Mouse (Mus musculus): ENCODE data around the gene Uhmk1.

Gene Uhmk1

DNA sequence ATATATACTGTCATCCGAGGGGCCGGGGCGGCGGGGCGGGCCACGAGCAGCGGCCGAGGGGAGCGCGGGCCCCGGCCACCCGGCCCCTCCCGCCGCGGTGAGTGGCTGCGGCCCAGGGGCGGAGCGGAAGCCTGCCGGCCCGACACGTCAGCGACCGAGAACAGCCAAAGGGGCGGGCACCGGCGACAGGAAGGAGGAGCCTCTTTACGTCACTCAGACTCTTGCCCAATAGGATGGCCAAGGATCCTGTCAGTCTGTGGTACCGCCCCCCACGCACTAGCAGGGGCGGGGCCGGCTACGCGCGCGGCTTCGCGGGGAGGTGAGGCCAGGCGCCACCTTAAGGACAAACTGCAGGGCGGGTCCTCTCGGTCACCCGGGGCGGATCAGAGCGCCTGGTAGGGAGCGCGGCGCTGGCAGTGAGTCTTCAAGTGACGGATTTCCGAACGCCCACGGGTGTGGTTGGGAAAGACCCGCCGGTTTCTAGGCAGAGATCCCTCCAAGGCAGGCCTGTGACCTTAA, 40.3 kb downstream of the Uhmk1 start, which contains the start of gene Uap1:
Gene Uap1 (minus strand): TSS at position 144 of the 519 bp plus-strand sequence.
- DNase-seq (ENCODE audit: low spot score), result peak; percentile 97

DNA sequence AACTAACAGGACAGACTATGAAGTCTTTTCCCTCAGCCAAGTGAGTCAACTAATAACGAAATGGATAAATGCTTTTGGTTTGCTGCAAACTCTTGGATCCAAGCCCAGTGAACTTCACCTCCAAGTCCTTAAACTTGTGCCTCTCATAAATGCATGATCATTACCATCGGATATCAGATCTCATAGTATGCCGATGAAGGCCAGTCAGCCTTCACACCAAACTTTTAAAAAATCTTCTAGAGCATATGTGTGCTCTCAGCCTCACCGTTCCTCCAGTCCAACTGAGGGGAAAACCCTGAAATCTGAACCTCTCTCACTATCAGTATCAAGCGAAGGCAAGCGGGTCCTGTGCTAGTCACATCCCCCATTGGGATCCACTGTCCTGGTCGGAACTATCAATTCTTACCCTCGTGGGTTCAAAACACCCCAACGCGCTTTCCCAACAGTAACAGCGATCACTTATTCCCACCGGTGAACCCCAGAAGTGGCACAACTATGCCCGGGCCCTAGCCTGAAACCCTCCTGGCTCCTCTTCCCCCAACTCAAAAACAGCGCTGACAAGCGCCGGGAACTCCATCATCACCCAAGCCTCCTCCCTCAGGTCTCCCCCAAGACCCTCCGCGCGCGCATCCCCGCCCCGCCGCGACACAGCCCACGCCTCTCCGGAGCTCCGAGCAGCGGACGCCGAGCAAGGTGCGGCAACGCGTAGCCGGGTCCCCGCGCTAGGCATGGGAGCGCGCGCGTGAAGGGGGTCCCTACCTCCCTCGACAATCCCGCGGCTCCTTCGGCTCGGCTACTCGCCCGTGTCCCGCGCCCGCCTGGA, 41.0 kb downstream of the Uhmk1 start:
- no peak for DNase-seq (ENCODE audit: low spot score)

DNA sequence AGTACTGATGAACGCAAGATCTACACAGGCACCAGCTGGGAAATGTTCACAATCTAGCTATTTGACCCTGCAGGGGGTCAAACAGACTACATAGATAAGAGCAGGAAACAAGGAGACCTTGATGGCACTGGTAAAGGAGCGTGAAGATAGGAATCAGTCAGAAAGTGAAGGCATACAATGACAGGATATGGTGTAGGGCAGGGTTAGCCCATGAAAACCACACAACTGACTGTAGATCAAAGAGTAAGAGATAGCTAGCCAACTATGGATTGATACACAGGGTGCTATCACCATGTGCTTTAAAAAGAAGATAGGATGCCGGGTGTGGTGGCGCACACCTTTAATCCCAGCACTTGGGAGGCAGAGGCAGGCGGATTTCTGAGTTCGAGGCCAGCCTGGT, 47.4 kb downstream of the Uhmk1 start:
- DNase-seq (ENCODE audit: low spot score), result no peak

GRCm38 (mm10) chr1:170164913-170165312, 50.3 kb downstream of the Uhmk1 start:
- no peak for DNase-seq (ENCODE audit: low spot score)

DNA sequence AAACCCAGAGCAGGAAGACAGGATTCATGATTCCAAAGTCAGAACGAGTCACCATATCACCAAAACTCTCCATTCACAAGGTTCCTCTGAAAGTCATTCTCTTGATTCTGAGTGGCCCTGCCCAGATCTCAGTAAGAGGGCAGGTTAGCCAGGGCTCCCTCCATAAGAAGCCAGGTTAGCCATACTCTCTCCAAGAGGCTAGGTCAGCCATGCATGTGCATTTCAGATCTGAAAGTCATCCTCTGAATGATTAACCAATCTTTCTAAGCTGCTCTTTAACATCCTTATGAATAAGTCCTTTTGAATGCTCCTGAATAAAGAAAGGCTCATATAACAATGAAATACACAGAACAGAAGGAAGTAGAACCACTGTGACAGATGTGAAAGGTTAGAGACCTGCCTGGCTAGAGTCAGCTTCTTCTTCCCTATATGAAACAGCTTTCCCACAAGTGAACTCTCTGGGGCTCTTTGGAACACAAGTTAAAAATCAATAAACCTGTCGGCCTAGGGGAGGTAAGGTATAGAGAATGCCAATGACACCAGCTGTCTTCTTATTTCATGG, 51.1 kb downstream of the Uhmk1 start:
- no peak for DNase-seq (ENCODE audit: low spot score)

DNA sequence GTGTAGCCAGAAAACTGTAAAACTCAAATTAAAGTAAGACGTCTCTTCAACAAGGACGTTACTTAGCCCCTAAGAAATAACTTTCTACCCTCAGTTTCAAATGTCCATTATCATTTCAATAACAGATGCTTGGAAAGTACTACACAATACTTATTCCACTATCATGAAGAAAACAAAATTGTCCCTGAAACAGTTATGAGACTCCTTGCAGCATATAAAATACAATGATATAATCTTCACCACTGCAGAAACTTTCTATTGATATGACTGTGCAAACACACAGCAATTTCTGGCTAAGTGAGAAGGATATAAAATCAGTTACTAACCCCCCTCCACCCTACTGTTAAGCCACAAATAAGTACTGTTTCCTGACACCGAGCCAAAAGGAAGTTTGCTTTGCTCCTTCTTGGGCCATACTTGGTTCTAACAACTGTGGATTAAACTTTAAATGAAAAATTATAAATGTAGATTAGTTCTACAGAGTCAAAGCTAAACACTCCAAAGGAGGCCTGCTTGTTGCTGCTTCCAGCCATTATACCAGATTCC, 51.7 kb downstream of the Uhmk1 start:
- no peak for DNase-seq (ENCODE audit: low spot score)

- no peak for DNase-seq (ENCODE audit: low spot score)
Observed at GRCm38 (mm10) chr1:170161852-170162251, 53.3 kb downstream of the Uhmk1 start.

DNA sequence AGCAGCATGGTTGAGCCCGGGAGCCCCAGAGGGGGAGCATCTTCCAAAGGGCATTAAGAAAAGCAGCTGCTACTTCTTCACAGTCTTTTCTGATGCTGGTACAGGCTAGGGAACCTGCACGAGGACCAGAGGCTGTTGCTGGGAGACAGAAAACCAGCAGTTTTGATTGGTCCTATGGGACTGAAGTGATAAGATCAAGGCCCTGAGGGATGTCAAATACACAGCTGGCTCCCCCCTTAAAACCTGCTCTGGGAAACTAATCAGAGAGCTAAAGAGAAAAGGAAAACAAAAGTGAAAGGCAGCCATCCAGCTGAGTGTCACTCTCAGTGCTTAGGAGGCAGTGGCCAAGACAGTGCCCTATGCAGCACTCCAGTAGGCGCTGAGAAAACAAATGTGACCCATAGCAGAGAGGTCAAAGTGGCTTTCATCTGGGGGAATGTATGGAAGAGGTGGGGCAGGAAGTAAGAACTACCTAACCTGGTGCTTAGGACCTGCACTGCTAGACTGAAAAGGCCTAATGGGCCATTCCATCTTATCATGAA, 54.7 kb downstream of the Uhmk1 start:
- no peak for DNase-seq (ENCODE audit: low spot score)

DNA sequence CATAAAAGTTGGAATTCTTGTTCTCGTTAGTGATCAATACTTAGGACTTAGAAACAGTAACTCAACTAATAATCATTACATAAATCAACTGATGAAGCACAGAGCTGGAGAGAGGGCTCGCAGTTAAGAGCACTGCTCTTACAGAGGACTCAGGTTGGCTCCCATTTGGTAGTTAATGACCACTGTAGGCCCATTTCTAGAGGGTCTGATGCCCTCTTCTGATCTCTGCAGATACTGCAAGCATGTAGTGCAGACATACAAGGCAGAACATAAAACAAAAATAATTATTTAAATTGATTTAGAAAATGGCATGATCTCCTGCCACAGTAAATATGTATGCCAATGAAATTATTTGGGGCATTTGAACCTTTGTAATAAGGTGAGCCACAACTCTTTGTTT, 55.5 kb downstream of the Uhmk1 start:
- DNase-seq (ENCODE audit: low spot score), result no peak

DNA sequence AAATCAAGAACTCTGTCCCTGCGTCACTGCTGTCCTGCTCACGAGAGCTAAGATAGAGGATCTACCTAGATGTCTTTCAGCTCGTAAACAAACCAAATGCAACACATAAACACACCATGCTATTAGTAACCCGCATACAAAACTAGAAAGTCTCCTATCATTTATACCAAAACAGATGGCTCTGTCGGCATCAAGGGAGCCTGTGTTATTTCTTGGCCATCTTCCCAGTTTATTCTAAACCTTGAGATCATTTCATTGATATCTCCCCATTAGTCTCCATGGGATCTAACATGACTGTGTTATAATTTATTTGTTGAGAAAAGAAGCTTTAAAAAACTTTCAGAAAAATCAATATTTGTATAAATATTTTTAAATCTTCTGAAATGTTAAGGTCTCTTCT, 59.4 kb downstream of the Uhmk1 start:
- DNase-seq (ENCODE audit: low spot score), result no peak

DNA sequence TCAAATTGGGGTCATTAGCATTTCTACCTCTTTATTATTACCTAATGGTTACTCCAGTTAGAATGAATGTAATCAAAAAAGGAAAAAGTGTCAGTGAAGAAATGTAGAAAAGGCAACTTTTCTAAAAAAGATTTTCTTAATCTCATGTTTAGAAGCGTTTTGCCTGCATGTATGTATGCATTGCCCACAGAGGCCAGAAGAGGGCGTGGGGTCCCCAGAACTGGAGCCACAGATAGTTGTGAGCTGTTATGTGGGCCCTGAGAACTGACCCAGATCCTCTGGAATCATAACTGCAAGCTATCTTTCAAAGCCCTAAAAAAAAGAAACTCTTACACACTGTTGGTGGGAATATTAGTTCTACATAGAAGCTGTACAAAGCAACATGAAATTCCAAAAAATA, 59.9 kb downstream of the Uhmk1 start:
- DNase-seq (ENCODE audit: low spot score), result no peak

GRCm38 (mm10) chr1:170153986-170154385, 61.2 kb downstream of the Uhmk1 start:
- no peak for DNase-seq (ENCODE audit: low spot score)

GRCm38 (mm10) chr1:170152552-170152951, 62.6 kb downstream of the Uhmk1 start:
- DNase-seq (ENCODE audit: low spot score), result no peak

GRCm38 (mm10) chr1:170150870-170151269, 64.3 kb downstream of the Uhmk1 start:
- no peak for DNase-seq (ENCODE audit: low spot score)

- no peak for DNase-seq (ENCODE audit: low spot score)
Observed at GRCm38 (mm10) chr1:170149756-170150155, 65.4 kb downstream of the Uhmk1 start.

DNA sequence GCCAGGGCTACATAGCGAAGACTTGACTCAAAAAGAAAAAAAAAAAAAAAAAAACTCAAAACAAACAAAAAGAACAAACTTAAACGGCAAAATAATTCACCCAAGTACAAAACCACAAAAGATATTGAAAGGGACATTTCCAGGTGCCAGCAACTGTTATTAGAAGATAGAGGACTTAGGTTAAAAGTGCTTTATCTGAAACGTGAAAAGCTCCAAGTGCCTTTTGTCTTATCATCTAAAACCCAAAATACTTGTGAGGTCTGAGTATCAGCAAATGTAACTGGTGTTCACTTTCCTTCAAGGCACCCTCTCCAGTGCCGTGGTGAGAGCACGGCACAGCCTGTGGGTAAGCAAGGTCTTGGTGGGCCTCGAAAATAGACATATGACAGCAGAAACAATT, 66.7 kb downstream of the Uhmk1 start:
- DNase-seq (ENCODE audit: low spot score), result no peak

DNA sequence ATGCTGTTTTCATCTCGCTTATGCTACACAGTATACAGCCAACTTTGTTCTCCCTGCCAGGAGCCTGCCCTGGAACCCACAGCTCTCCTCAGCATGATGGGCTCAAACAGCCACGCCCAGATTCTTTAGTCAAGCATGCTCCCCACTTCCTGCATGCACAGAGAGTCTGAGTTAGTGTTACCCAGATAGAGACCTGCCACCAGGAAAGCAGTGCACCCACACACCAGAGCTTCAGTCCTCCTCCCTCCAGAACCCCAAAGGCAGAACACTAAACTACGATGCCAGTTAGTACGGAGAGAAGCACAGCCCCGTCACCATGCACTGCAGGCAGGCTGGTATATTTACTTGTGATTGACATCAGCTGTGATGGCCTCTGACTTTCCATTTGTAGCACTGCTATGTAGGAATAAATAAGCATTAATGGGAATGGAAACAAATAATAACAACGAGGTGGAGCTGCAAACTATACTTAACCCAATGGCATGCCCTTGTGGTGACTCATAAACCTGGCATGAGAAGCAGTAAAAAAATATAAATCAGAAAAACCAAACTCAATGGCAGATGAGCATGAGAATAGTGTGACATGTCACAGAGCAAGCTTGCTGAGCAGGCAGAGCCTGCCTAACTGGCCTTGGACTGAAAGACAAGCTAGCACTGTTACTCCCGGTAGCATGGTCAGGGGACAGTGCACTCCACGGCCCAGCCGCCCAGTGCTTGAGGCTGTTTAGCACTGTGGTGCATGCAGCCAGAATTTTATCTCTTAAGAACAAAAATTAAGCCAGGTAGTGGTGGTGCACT, 67.3 kb downstream of the Uhmk1 start:
- no peak for DNase-seq (ENCODE audit: low spot score)

DNA sequence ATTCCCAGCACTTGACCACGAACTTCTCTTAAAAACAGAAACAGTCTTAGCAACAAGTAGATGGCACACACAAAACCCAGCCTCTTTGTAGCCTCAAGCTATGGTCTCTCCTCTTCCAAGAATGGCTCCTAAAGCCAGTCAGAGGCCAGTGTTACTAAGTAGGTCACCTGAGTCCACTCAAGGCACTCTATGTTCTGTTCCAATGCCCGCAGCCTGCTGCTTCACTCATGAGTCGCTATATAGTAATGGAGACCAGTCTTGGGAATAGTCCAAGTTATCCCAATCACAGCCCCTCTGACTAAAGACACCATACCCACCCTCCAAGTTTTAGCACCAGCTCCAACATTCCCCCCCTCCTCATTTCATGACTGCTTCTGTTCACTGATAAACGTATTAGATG, 69.6 kb downstream of the Uhmk1 start:
- no peak for DNase-seq (ENCODE audit: low spot score)
